Comparison of ENCODE assay signal across 10 mouse cellular contexts in the genomic region with DNA sequence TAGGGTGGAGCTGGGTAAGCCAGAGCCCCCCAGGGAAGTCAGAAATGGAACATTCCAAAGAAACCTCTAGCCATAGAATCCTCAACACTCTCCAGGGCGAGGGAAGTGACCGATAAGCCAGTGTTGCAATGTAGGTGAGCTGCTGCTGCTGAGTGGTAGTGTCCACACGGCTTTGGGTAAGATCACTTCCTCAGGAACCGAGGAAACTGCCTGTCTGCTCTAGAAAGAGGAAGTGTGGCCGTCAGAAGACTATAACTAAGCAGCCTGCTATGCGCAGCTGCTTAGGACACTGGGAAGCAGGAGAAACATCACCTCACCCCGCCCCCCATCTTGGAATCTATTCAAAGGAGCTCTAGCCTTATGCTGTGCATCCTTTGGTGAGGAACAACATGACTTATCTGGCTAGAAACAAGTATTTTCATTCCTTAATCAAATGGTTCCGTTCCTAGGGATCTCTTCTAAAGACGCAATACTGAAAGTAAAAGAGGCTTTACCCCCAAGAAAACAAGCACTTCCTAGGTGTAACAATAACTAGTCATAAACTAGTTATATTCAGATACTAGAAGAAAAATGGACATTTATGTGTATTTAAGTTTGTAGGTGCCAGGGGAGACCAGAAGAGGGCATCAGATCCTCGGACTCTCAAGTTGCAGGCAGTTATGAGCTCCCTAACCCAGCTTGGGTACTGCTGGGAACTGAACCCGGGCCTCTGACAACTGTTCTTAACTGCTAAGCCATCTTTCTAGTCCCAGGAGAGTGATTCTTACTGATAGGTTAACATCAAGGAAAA. TPM values are rescaled to one million over a fixed set of nuclear protein-coding genes. Genes with fewer than 3 reads are reported as not detected.
A peak's percentile ranks its signal among the peaks of the same experiment; 100 is the strongest.
DNase-seq lines count a peak whose midpoint lies in the region; ATAC-seq and TF ChIP-seq lines count a peak whose summit lies in the region.
"Had no signal": no experiment of that assay in that cellular context is flagged by ENCODE, and none has a peak within 500 bp of the region (broad histone marks: within the 10 kb centered on the region; RNA-seq: fewer than 3 reads in every experiment).

No protein-coding gene starts in this region.

- TF ChIP-seq CTCF in heart, adult 2 months (IDR thresholded peaks at IDR 0.05): peak; percentile 33
- TF ChIP-seq CTCF in CH12.LX (conservative IDR thresholded peaks at IDR 0.05 in 1 of 2, IDR thresholded peaks at IDR 0.05 in 1 of 2; ENCODE audit: low read depth in 2 of 2, low read length in 2 of 2): peak in 1 of 2 experiments; percentile 50; a peak in 2 of 4 replicates
- peak; percentile 16; the same call in 1 of the 2 replicates for TF ChIP-seq CTCF in intestine, postnatal 0 days (IDR thresholded peaks at IDR 0.05; ENCODE audit: low read depth)

- H3K9me3 ChIP-seq in heart, embryonic 12.5 days (replicated peaks): no peaks in the 10 kb centered on the region
- H3K9me3 ChIP-seq in CH12.LX (replicated peaks; ENCODE audit: low read length): no peaks in the 10 kb centered on the region
- no peaks in the 10 kb centered on the region for H3K9me3 ChIP-seq in intestine, postnatal 0 days (ENCODE audit: control insufficient read depth)

- H3K9ac ChIP-seq in heart, adult 2 months (ENCODE audit: low read depth, low read length): no peak overlapping the region
- H3K9ac ChIP-seq in heart, embryonic 12.5 days: no peak overlapping the region
- no peak overlapping the region for H3K9ac ChIP-seq in CH12.LX (ENCODE audit: insufficient read depth, low read depth)
- no peak overlapping the region for H3K9ac ChIP-seq in intestine, postnatal 0 days (ENCODE audit: low read depth, low read length)

- TF ChIP-seq RAD21 in CH12.LX (IDR thresholded peaks at IDR 0.05; ENCODE audit: low read depth, low read length): peak; percentile 26

- no peaks in the 10 kb centered on the region for H3K4me1 ChIP-seq in heart, adult 2 months (ENCODE audit: control insufficient read depth, insufficient read depth, low read length)
- peaks cover 24% of the 10 kb centered on the region for H3K4me1 ChIP-seq in heart, embryonic 12.5 days (replicated peaks)
- peaks cover 2 to 38% of the 10 kb centered on the region in 2 experiments for H3K4me1 ChIP-seq in CH12.LX (ENCODE audit: control insufficient read depth in 1 of 2, insufficient read depth in 2 of 2)
- H3K4me1 ChIP-seq in intestine, postnatal 0 days (replicated peaks; ENCODE audit: control insufficient read depth, insufficient read depth, low read length): no peaks in the 10 kb centered on the region; the same call in none of the 2 replicates

- intact Hi-C loops in heart, adult 2 months (cut with DNase I): no loop called here

- no peak for ATAC-seq in heart, embryonic 12.5 days (ENCODE audit: insufficient number of reproducible peaks, low FRiP score)
- peak; percentile 59 for ATAC-seq in intestine, postnatal 0 days
- ATAC-seq: forebrain, embryonic 16.5 days had no signal

- no peak for TF ChIP-seq POLR2A in heart, adult 2 months (IDR thresholded peaks at IDR 0.05; ENCODE audit: insufficient read depth, low read depth, low read length)
- TF ChIP-seq POLR2A in CH12.LX (IDR thresholded peaks at IDR 0.05; ENCODE audit: low read depth, low read length): 0 out of 2 replicates have a peak, but pooled peaks have one; percentile 39

- TF ChIP-seq EP300 in heart, adult 2 months (IDR thresholded peaks at IDR 0.05; ENCODE audit: insufficient read depth, low read depth, low read length): 0 out of 2 replicates have a peak, but pooled peaks have one; percentile 28
- peak; percentile 87 for TF ChIP-seq EP300 in CH12.LX (IDR thresholded peaks at IDR 0.05; ENCODE audit: low read length)

- peaks cover 9% of the 10 kb centered on the region for H3K36me3 ChIP-seq in heart, adult 2 months (ENCODE audit: control insufficient read depth, insufficient read depth, low read length)
- peaks cover 10% of the 10 kb centered on the region for H3K36me3 ChIP-seq in heart, embryonic 12.5 days
- H3K36me3 ChIP-seq in CH12.LX (replicated peaks in 1 of 2; ENCODE audit: control insufficient read depth in 1 of 2, insufficient read depth in 1 of 2, low read length in 1 of 2): peaks cover 7 to 61% of the 10 kb centered on the region in 2 experiments
- H3K36me3 ChIP-seq in intestine, postnatal 0 days (ENCODE audit: control insufficient read depth, insufficient read depth): peaks cover 10% of the 10 kb centered on the region; the same call in 1 of the 2 replicates
- H3K36me3 ChIP-seq in macrophage (ENCODE audit: inconsistent target): peaks cover 32% of the 10 kb centered on the region; the same call in 1 of the 2 replicates

- H3K27ac ChIP-seq in heart, adult 2 months: no peak overlapping the region
- H3K27ac ChIP-seq in heart, embryonic 12.5 days (ENCODE audit: poor library complexity, severe bottlenecking): no peak overlapping the region
- H3K27ac ChIP-seq in CH12.LX (ENCODE audit: insufficient read depth, low read depth) (no peak overlapping the region), macrophage (peak overlapping the region; percentile 89)
- H3K27ac ChIP-seq in intestine, postnatal 0 days (ENCODE audit: low read depth, low read length): peak overlapping the region; percentile 74

- DNase-seq in heart, adult 2 months: peak in 1 of 2 experiments; percentile 59
- DNase-seq in CH12.LX (ENCODE audit: extremely low read depth): peak; percentile 84
- no peak for DNase-seq in adrenal gland, postnatal 10 days
- DNase-seq in retina, embryonic 14.5 days (ENCODE audit: low spot score): no peak
- DNase-seq in c-Kit-positive CD71-positive TER-119-positive erythroid progenitor cells, embryonic 14.5 days (ENCODE audit: low spot score): no peak
- DNase-seq: right cerebral cortex, adult 18-20 months had no signal

- no peaks in the 10 kb centered on the region for H3K27me3 ChIP-seq in heart, adult 2 months (ENCODE audit: control insufficient read depth, insufficient read depth, low read length)
- no peaks in the 10 kb centered on the region for H3K27me3 ChIP-seq in heart, embryonic 12.5 days (replicated peaks)
- H3K27me3 ChIP-seq in CH12.LX (replicated peaks): no peaks in the 10 kb centered on the region
- no peaks in the 10 kb centered on the region for H3K27me3 ChIP-seq in intestine, postnatal 0 days (replicated peaks; ENCODE audit: control insufficient read depth, insufficient read depth, low read length)

- 0 out of 2 replicates have a peak, but pooled peaks cover 1% of the 10 kb centered on the region for H3K79me2 ChIP-seq in heart, adult 2 months (replicated peaks; ENCODE audit: control insufficient read depth, insufficient read depth, low read length)
- H3K79me2 ChIP-seq in CH12.LX (replicated peaks; ENCODE audit: control insufficient read depth, extremely low read depth, insufficient read depth, poor library complexity, severe bottlenecking) (no peaks in the 10 kb centered on the region), macrophage (ENCODE audit: inconsistent target) (peaks cover 86% of the 10 kb centered on the region)

- H3K4me2 ChIP-seq in heart, embryonic 12.5 days: no peak overlapping the region
- H3K4me2 ChIP-seq in CH12.LX (ENCODE audit: insufficient read depth, low read depth, poor library complexity, severe bottlenecking): peak overlapping the region; percentile 39; the same call in 1 of the 2 replicates
- H3K4me2 ChIP-seq in intestine, postnatal 0 days (replicated peaks; ENCODE audit: low read depth): no peak overlapping the region

- dilution Hi-C loops in CH12.LX (cut with MboI; ENCODE audit: extremely low pct_ligation_motif_present, extremely low pct_unique_long_range_greater_than_20kb, low sequenced_read_pairs): no loop called here

- in situ Hi-C loops in CH12.LX (cut with MboI; ENCODE audit: low pct_ligation_motif_present, low pct_unique_long_range_greater_than_20kb, low sequenced_read_pairs): no loop called here

- H3K4me3 ChIP-seq in heart, adult 2 months: no peak overlapping the region
- no peak overlapping the region for H3K4me3 ChIP-seq in heart, embryonic 12.5 days
- no peak overlapping the region for H3K4me3 ChIP-seq in CH12.LX (replicated peaks in 1 of 3; ENCODE audit: low read depth in 2 of 3, low read length in 2 of 3, poor library complexity in 1 of 3)
- no peak overlapping the region for H3K4me3 ChIP-seq in intestine, postnatal 0 days (ENCODE audit: low read depth, low read length)
- H3K4me3 ChIP-seq in macrophage (ENCODE audit: inconsistent target): peak overlapping the region; percentile 3; the same call in 1 of the 2 replicates

- 58% methylated on average over 11 of the region's 11 CpGs for WGBS in heart, adult 2 months
- 63% methylated on average over 11 of the region's 11 CpGs for WGBS in heart, embryonic 12.5 days
- 70% methylated on average over 11 of the region's 11 CpGs for WGBS in intestine, postnatal 0 days
- WGBS in macrophage (ENCODE audit: missing documents): 14% methylated on average over 11 of the region's 11 CpGs

TF ChIP-seq in CH12.LX, 34 proteins besides CTCF, POLR2A, EP300 and RAD21 (continues in another document):
- TF ChIP-seq KAT2A (IDR thresholded peaks at IDR 0.05; ENCODE audit: insufficient replicate concordance, low read length) (no peak), TCF12 (IDR thresholded peaks at IDR 0.05; ENCODE audit: low read depth, low read length) (peak; percentile 58), GABPA (IDR thresholded peaks at IDR 0.05; ENCODE audit: insufficient replicate concordance, low read depth, low read length) (no peak), MXI1 (IDR thresholded peaks at IDR 0.05; ENCODE audit: low read depth, low read length) (0 out of 2 replicates have a peak, but pooled peaks have one; percentile 27), MYC (IDR thresholded peaks at IDR 0.05; ENCODE audit: low read depth, low read length) (0 out of 2 replicates have a peak, but pooled peaks have one; percentile 49), ZC3H11A (IDR thresholded peaks at IDR 0.05; ENCODE audit: low read depth, low read length) (no peak), TBP (conservative IDR thresholded peaks at IDR 0.05; ENCODE audit: low read depth, low read length) (0 out of 2 replicates have a peak, but pooled peaks have one; percentile 55), RCOR1 (conservative IDR thresholded peaks at IDR 0.05; ENCODE audit: low read depth, low read length) (0 out of 2 replicates have a peak, but pooled peaks have one; percentile 47)

RNA-seq across cellular contexts. Expression of a gene that starts 50.3 kb away (rescaled TPM):
- 10 to 100 TPM; 11.8 to 15.6 TPM for total RNA-seq in heart, adult 2 months (2021)
- polyA plus RNA-seq in heart, adult 2 months (2012; rRNA removed): 11.2 and 19.3 TPM in 2 replicates
- 10.1 and 12.1 TPM in 2 replicates for polyA plus RNA-seq in heart, embryonic 12.5 days (2016; fragmentation: Nextera tagmentation; extraction: Ambion mirVana)
- 11.8 and 13.4 TPM in 2 replicates for total RNA-seq in CH12.LX (2012; rRNA removed)
- 10.6 and 11.0 TPM in 2 replicates for total RNA-seq in CH12.LX (2014; rRNA removed)
- polyA plus RNA-seq in CH12.LX (2012; ENCODE audit: insufficient read length, low read depth): 20.3 and 21.7 TPM in 2 replicates
- 6.7 and 8.9 TPM in 2 replicates for polyA plus RNA-seq in intestine, postnatal 0 days (2015; fragmentation: Nextera tagmentation; extraction: Ambion mirVana)
- 100 to 1,000 TPM; 118 to 357 (median 244) TPM for total RNA-seq in macrophage (2018; cell fraction: chromatin; rRNA removed)
- 100 to 1,000 TPM in 7 of 26 experiments, 10 to 100 TPM in 19; 71.9 to 117 (median 91.5) TPM for total RNA-seq in macrophage (2018; cell fraction: cytosol; rRNA removed)
- 100 to 1,000 TPM; 142 to 294 (median 219) TPM for total RNA-seq in macrophage (2018; cell fraction: nucleus; rRNA removed)
- 42.4 to 55.7 TPM (median 53.2 TPM) in 3 replicates for polyA plus RNA-seq in macrophage (2018)
- 10 to 100 TPM; 36.6 to 66.0 TPM for total RNA-seq in adrenal gland, postnatal 10 days (2021)

Comparison
In these comparisons a context has a peak if more than half of its experiments do, and no peak if none do; other contexts are left out.
1. H3K27ac ChIP-seq: peak in intestine, postnatal 0 days (single experiment) and macrophage (single experiment); none in heart, adult 2 months (single experiment), heart, embryonic 12.5 days (single experiment) and CH12.LX (single experiment).